Mouse (Mus musculus) adipose tissue, adult 10 weeks (tissue): Measurements from ENCODE around the gene Slitrk1. TPM values are rescaled to one million over a fixed set of nuclear protein-coding genes. Genes with fewer than 3 reads are reported as not detected.

ENCODE experiments used
- polyA plus RNA-seq: library from polyadenylated mRNA; stranded (reverse); fragments of 350-450 nt; fragmentation: Illumina TruSeq; extraction: RNeasy Lipid Tissue Mini Kit (QIAGEN cat#74804); gene quantifications from one replicate; pipeline ENCODE4 v1.2.3, GENCODE M21; 2014; ENCODE audit warnings: low read depth, low replicate concordance

Slitrk1 gene
- 0.09 TPM for polyA plus RNA-seq

GRCm38 (mm10) chr14:108913714-108914263, at the start of gene Slitrk1:
TSS of gene Slitrk1 (minus strand) at chr14:108914158.

